Mouse (Mus musculus) brain, embryonic 14.5 days (tissue): ENCODE results near the gene Med27.

Experiments
- CTCF ChIP-seq: fragments of 200-500 bp; IDR thresholded peaks from 2 replicates; pipeline ENCODE4 v1.5.1; 2012; ENCODE audit warnings: inconsistent platforms, mild to moderate bottlenecking, moderate library complexity, borderline replicate concordance; ENCODE audit not compliant: insufficient read depth, insufficient read length; ENCODE audit errors: extremely low read depth
- POLR2A ChIP-seq: fragments of 200-500 bp; IDR thresholded peaks from 2 replicates; pipeline ENCODE4 v1.6.1; 2012; ENCODE audit warnings: mild to moderate bottlenecking, inconsistent platforms, borderline replicate concordance; ENCODE audit not compliant: poor library complexity, insufficient read depth, insufficient read length, severe bottlenecking; ENCODE audit errors: extremely low read depth

- no peak for TF ChIP-seq CTCF
- TF ChIP-seq POLR2A, result no peak
These were observed 104.9 kb downstream of the Med27 start for GRCm38 (mm10) chr2:29451368-29451999.
